Mouse (Mus musculus) liver, embryonic 12.5 days (tissue): ENCODE measurements around the gene Bst2. TPM values are rescaled to one million over a fixed set of nuclear protein-coding genes. Genes with fewer than 3 reads are reported as not detected.

ENCODE experiments used
- ATAC-seq: fragments of 200-750 bp; cut with Nextera tagmentation; 2 replicates; pipeline ENCODE4 v1.8.0; 2017; ENCODE audit warnings: moderate number of reproducible peaks, mild to moderate bottlenecking, moderate library complexity
- H3K27ac ChIP-seq: fragments of 300-500 bp; sonication (generic); 2 replicates; pipeline ENCODE4 v1.5.1; 2016; ENCODE audit warnings: mild to moderate bottlenecking
- H3K27me3 ChIP-seq: fragments of 300-500 bp; sonication (generic); replicated peaks from 2 replicates; pipeline ENCODE4 v1.6.1; 2016; ENCODE audit warnings: mild to moderate bottlenecking, moderate library complexity
- H3K36me3 ChIP-seq: fragments of 300-500 bp; sonication (generic); 2 replicates; pipeline ENCODE4 v1.6.1; 2016; ENCODE audit warnings: mild to moderate bottlenecking, moderate library complexity
- H3K4me1 ChIP-seq: fragments of 300-500 bp; sonication (generic); 2 replicates; pipeline ENCODE4 v1.6.1; 2016
- H3K4me2 ChIP-seq: fragments of 300-500 bp; sonication (generic); 2 replicates; pipeline ENCODE4 v1.6.1; 2016; ENCODE audit warnings: mild to moderate bottlenecking, moderate library complexity
- H3K4me3 ChIP-seq: fragments of 300-500 bp; sonication (generic); 2 replicates; pipeline ENCODE4 v1.5.1; 2016; ENCODE audit warnings: mild to moderate bottlenecking, moderate library complexity
- H3K9ac ChIP-seq: fragments of 300-500 bp; sonication (generic); 2 replicates; pipeline ENCODE4 v1.6.1; 2016; ENCODE audit warnings: mild to moderate bottlenecking, moderate library complexity
- H3K9me3 ChIP-seq: fragments of 300-500 bp; sonication (generic); replicated peaks from 2 replicates; pipeline ENCODE4 v1.6.1; 2016; ENCODE audit warnings: mild to moderate bottlenecking, moderate library complexity
- WGBS: fragments of 180-500 bp; shearing (Covaris S2); methylation state at CpG from one replicate; pipeline ENCODE4 v1.1.7; 2016; ENCODE audit not compliant: insufficient replicate concordance; 5-methylcytosine and 5-hydroxymethylcytosine counted together
- polyA plus RNA-seq: library from polyadenylated mRNA; unstranded; fragments of >200 nt; fragmentation: Nextera tagmentation; extraction: Ambion mirVana; gene quantifications from 2 replicates; pipeline ENCODE4 v1.2.1, GENCODE M21; 2016

Gene Bst2
- polyA plus RNA-seq, 1 experiment from 2014 or later, result 29.4 TPM

DNA sequence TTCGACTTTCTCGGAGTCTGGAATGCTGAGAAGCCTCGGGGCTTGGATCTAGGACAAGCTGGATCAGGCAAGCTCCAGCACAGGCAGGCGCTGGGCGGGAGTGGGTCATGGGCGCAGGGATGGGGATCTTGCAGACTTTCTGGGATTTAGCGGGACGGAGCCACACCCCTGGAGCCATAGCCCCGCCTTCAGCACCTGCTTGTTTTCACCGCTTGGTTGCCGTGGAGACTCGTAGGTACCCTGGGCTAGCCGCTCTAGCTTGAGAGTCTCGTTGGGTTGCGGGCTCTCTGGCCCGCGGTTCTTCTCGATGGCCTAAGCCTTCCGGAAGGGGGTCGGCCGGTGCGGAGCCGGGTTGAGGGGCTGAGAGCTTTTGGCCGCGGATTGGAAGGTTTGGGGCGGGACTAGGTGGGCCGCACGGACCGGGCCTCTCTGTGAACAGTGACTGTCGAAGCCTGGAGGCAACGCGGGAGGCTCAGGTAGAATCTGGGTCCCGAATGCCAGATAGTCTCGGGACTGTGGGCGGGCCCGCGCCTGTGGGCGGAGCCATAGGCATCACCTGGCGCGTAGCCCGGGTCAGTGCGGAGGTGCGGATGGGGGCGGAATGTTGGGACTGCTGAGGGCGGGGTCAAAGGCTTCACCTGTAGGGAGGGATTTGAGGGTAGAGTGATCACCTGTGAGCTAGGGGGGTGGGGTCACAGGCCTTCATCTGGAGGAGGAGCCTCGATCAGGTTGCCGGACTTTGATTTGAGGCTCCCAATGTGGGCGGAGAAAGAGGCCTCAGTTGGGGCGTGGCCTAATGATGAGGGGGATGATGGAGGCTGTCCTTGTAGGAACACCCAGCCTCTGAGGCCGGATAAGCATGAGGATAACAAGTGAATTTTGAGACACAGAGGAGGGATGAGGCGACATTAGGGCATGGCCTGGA is 32.4 kb upstream of the Bst2 start:
- Histone ChIP-seq H3K36me3 (no peaks in the 10 kb centered on the region), H3K27ac (no peak overlapping the region), H3K9ac (no peak overlapping the region), H3K4me2 (peak overlapping the region; percentile 80), H3K9me3 (0 out of 2 replicates have a peak, but pooled peaks cover under 1% of the 10 kb centered on the region), H3K4me1 (peaks cover 21% of the 10 kb centered on the region), H3K4me3 (peak overlapping the region; percentile 55), H3K27me3 (peaks cover 64% of the 10 kb centered on the region)
- 3% methylated on average over 51 of the region's 51 CpGs for WGBS
- peak; percentile 66 for ATAC-seq

DNA sequence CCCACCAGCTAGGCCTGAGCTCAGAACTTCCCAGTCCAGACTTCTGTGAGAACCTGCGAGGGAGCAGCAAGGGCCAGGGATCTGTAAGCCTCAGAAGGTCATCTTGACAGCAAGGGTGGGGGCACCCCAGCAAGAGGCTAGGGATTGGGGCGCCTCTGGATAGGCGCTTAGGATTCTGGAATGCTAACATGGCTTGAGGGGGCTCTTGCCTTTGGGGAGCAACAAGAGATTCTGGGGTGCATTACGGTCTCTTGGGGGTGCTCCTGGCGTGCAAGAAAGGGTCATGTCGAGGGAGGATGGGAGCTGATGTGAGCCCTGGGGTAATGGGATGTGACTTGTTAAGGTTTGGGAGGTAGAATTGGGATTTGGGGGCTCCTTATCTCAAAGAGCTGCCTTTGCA is 31.7 kb upstream of the Bst2 start:
- Histone ChIP-seq H3K27me3 (peaks cover 67% of the 10 kb centered on the region), H3K9ac (no peak overlapping the region), H3K4me2 (peak overlapping the region; percentile 80), H3K4me1 (peaks cover 21% of the 10 kb centered on the region), H3K27ac (no peak overlapping the region), H3K36me3 (no peaks in the 10 kb centered on the region), H3K4me3 (peak overlapping the region; percentile 55; the same call in 1 of the 2 replicates), H3K9me3 (peaks cover 7% of the 10 kb centered on the region)
- ATAC-seq, result no peak; the same call in 1 of the 2 replicates
- whole genome bisulfite sequencing, result 45% methylated on average over 6 of the region's 6 CpGs

DNA sequence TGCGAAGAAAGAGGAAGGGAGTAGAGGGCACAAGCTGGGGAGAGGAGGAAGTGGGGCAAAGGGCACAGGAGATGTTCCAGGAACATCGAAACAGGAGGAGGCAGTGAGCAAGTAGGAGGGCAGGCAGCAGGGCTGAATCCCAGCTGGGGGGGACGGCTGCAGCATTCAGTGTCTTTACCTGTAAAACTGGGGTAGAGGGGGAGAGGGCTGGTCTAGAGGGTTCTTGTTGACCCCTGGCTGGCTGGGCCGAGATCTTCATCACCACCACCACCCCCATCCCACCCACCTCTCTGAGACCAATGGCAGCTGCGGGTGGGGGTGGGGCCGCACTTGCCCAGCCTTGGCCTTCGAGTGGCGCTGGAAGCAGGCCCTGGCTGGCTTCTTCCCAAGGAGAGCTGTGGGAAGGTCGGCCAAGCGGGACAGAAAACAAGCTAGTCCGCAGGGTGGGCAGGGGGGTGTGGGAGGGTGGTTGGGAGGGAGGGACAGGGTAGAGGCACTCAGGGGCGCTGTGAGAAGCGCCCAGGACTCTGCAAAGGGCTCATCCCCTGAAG is 31.2 kb upstream of the Bst2 start, which contains the start of gene Slc27a1:
Slc27a1 (plus strand) TSS at position 496 of the 551 bp plus-strand sequence.
- Histone ChIP-seq H3K9ac (no peak within 1 kb of the TSS), H3K27me3 (peaks cover 71% of the 10 kb centered on the region), H3K4me2 (peak within 1 kb of the TSS; percentile 80), H3K4me1 (peaks cover 21% of the 10 kb centered on the region), H3K36me3 (no peaks in the 10 kb centered on the region), H3K9me3 (peaks cover 8% of the 10 kb centered on the region), H3K27ac (no peak within 1 kb of the TSS), H3K4me3 (peak within 1 kb of the TSS; percentile 55)
- ATAC-seq, result no peak
- 22% methylated on average over 13 of the region's 13 CpGs for WGBS

DNA sequence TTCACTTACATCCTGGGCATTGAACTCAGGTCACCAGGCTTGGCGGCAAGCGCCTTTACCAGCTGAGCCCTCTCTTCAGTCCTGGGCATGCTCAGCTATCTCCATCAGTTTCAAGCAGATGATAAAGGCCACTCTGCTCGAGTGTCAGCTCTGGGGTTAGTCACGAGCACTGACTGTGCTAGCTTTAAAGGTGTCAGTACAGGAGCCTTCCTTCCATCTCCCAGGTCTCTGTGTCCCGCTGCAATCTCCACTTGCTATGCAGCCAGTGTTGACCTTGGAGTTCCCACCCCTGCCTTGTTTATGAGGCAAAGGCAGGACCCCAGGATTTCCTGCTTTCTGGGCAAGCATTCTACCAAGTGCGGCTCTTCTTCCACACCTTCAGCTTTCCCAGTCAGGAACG is 30.3 kb upstream of the Bst2 start:
- Histone ChIP-seq H3K36me3 (no peaks in the 10 kb centered on the region), H3K27me3 (peaks cover 79% of the 10 kb centered on the region), H3K4me2 (no peak overlapping the region), H3K9me3 (peaks cover 8% of the 10 kb centered on the region), H3K9ac (no peak overlapping the region), H3K4me3 (no peak overlapping the region), H3K4me1 (peaks cover 27% of the 10 kb centered on the region), H3K27ac (no peak overlapping the region)
- WGBS, result 59% methylated on average over 7 of the region's 7 CpGs
- no peak for ATAC-seq

DNA sequence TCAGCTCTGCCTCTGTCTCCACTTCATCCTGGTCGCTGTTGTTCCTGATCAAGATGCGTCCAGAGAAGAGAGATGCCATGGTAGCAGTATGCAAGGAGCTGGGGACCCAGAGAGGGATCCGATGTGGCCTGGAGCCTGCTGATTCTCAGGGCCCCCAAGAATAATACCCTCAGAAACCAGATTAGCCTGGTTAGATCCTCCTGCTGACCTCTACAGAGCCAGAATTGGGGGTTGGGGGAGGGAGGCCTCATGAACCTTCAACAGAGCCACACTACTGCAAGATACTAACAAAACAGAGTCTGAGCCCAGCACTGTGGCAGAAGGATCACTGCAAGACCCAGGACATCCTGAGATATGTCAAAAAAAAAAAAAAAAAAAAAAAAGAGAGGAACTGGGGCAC is 29.2 kb upstream of the Bst2 start, which contains the start of gene Nxnl1:
Nxnl1 (minus strand) TSS at position 101 of the 400 bp plus-strand sequence.
- no peak within 1 kb of the TSS for H3K4me2 ChIP-seq
- no peak for ATAC-seq
- peaks cover 8% of the 10 kb centered on the region for H3K9me3 ChIP-seq
- H3K4me1 ChIP-seq, result peaks cover 36% of the 10 kb centered on the region
- peaks cover 84% of the 10 kb centered on the region for H3K27me3 ChIP-seq
- no peak within 1 kb of the TSS for H3K9ac ChIP-seq
- no peak within 1 kb of the TSS for H3K27ac ChIP-seq
- H3K4me3 ChIP-seq, result no peak within 1 kb of the TSS
- H3K36me3 ChIP-seq, result no peaks in the 10 kb centered on the region
- WGBS, result 66% methylated on average over 3 of the region's 3 CpGs

DNA sequence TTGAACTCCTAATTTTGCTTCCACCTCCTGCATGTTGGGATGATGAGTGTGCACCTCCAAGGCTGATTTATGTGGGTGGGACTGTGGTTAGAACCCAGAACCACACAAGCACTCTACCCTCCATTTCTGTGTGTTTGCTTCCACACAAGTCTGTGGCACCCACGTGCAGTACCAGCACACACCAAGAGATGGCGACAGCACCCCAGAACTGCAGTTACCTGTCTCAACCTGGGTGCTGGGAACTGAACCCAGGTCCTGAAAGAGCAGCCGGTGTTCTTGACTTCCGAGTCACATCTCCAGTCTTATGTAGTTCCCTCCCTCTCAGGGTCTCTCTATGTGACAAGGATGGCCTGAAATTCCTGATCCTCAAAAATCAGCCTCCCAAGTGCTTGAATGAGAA is 26.7 kb upstream of the Bst2 start:
- H3K4me3 ChIP-seq, result no peak overlapping the region
- peaks cover 40% of the 10 kb centered on the region for H3K4me1 ChIP-seq
- H3K4me2 ChIP-seq, result no peak overlapping the region
- no peak overlapping the region for H3K9ac ChIP-seq
- no peak for ATAC-seq
- H3K9me3 ChIP-seq, result peaks cover 8% of the 10 kb centered on the region
- H3K27ac ChIP-seq, result no peak overlapping the region
- peaks cover 70% of the 10 kb centered on the region for H3K27me3 ChIP-seq
- H3K36me3 ChIP-seq, result no peaks in the 10 kb centered on the region
- 70% methylated on average over 4 of the region's 4 CpGs for WGBS

DNA sequence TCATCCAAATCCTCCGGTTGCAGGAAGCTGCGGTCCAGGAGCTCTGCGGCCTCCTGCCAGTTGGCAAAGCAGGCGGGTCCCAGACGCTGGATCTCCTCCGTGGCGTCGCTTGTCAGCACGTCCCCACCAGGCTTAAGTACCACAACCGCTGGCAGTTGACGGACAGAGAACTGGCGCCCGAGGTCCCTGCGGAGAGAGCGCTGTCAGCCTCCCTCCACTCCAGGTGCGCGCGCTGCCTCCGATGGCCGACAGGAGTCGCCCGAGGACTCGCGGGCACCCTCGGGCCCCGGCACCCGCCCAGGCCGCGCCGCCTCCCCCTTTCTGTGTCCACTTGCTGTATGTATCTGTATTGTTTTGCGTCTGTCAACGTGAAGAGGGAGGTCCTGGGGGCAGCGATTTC is 25.5 kb upstream of the Bst2 start:
- ATAC-seq, result no peak
- peak overlapping the region; percentile 31 for H3K4me3 ChIP-seq
- H3K9me3 ChIP-seq, result peaks cover 8% of the 10 kb centered on the region
- H3K27me3 ChIP-seq, result peaks cover 70% of the 10 kb centered on the region
- H3K4me1 ChIP-seq, result peaks cover 53% of the 10 kb centered on the region
- H3K36me3 ChIP-seq, result no peaks in the 10 kb centered on the region
- H3K27ac ChIP-seq, result no peak overlapping the region
- 2% methylated on average over 33 of the region's 33 CpGs for WGBS
- peak overlapping the region; percentile 62 for H3K4me2 ChIP-seq
- peak overlapping the region; percentile 12; the same call in 1 of the 2 replicates for H3K9ac ChIP-seq

DNA sequence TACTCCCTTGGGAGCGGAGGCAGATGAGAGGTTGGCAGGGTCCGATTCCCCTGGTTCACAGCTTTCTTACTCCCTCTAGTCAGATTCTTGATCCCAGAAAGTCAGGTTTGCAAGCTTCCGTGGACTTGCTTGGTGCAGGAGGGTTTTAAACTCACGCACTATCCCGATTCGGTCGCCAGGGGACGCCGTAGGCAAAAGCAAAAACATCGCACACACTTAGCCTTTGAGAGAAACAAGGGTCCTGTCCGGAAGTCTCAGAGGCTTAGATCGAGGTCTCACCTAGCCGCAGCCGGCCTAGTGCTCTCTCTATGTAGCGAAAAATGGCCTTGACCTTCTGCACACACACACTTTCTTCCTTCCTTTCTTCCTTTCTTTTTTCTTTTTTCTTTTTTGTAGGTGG is 24.1 kb upstream of the Bst2 start:
- no peak overlapping the region for H3K9ac ChIP-seq
- H3K9me3 ChIP-seq, result peaks cover 8% of the 10 kb centered on the region
- H3K27ac ChIP-seq, result no peak overlapping the region
- H3K36me3 ChIP-seq, result no peaks in the 10 kb centered on the region
- peak overlapping the region; percentile 27; the same call in 1 of the 2 replicates for H3K4me2 ChIP-seq
- no peak for ATAC-seq
- H3K27me3 ChIP-seq, result peaks cover 73% of the 10 kb centered on the region
- 4% methylated on average over 15 of the region's 15 CpGs for WGBS
- H3K4me1 ChIP-seq, result peaks cover 55% of the 10 kb centered on the region
- H3K4me3 ChIP-seq, result no peak overlapping the region

DNA sequence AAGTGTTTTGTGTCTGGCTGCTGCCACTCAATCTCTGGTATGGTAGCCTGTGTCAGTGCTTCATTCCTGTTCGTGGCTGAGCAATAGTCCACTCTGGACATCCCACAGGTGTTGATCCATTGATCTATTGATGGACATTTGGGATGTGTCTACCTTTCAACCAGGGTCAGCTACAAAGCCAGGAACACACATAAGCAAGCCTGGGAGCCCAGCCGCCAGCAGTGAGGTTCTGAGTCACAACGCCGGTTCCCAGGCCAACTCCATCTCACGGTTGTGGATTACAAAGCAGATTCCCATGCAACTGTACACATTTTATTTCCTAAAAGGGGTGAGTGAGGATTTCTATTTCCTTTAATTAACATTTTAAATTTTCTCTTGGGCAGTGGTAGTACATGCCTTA is 23.5 kb upstream of the Bst2 start:
- peak overlapping the region; percentile 83 for H3K27ac ChIP-seq
- H3K27me3 ChIP-seq, result peaks cover 72% of the 10 kb centered on the region
- H3K4me2 ChIP-seq, result peak overlapping the region; percentile 93
- no peak overlapping the region for H3K9ac ChIP-seq
- WGBS, result 87% methylated on average over 5 of the region's 5 CpGs
- ATAC-seq, result no peak
- H3K36me3 ChIP-seq, result no peaks in the 10 kb centered on the region
- H3K4me1 ChIP-seq, result peaks cover 55% of the 10 kb centered on the region
- no peak overlapping the region for H3K4me3 ChIP-seq
- H3K9me3 ChIP-seq, result peaks cover 8% of the 10 kb centered on the region

DNA sequence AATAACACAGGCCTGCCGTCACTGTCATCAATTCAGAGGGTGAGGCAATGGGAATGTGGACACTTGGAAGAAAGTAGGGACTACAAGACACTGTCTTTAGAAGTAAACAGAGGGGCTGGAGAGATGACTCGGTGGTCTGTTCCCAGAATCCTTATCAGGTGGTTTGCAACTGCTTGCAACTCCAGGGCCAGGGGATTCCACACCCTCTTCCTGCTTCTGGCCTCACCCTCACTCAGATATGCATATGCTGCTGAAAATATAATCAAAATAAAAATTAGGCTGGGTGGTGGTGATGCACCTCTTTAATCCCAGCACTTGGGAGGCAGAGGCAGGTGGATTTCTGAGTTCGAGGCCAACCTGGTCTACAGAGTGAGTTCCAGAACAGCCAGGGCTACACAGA is 22.8 kb upstream of the Bst2 start:
- H3K4me1 ChIP-seq, result peaks cover 61% of the 10 kb centered on the region

DNA sequence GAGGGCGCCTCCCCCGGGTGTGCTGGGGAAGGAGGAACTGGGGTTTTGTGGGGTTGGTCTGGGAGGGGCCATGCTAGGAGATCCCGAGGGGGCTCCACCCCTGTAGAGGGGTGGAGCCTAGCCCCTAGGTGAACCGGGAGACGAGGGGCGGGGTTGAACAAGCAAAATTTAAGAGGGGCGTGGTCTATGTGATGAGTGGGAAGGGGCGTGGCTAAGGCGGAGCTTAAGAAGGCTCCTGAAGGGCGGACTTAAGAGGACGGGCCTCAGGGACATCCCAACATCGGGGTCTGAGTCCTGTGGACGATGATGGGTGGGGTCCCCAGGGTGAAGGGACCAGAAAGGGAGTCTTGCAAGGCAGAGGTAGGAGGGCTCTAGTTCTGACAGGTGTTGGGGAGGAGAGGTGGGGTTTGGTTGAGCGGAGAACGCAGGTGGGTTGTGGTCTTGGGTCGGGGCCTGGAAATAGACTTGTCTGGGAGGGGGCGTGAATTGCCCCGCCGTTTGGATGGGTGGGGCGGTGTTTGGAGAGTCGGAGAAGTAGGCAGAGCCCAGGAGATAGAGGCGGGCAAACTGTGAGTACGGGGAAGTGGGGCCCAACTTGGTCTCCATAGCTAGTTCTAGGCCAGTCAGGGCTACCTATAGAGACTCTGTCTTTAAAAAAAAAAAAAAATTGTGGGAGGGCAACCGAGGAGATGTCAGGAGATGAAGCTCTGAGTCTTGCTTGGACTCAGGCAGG is 21.9 kb upstream of the Bst2 start:
- H3K4me2 ChIP-seq, result peak overlapping the region; percentile 93
- H3K36me3 ChIP-seq, result no peaks in the 10 kb centered on the region
- H3K4me1 ChIP-seq, result peaks cover 70% of the 10 kb centered on the region
- peak; percentile 79 for ATAC-seq
- H3K27ac ChIP-seq, result peak overlapping the region; percentile 83
- 2% methylated on average over 24 of the region's 24 CpGs for WGBS
- peaks cover 3% of the 10 kb centered on the region for H3K9me3 ChIP-seq
- H3K4me3 ChIP-seq, result peak overlapping the region; percentile 63
- peaks cover 71% of the 10 kb centered on the region for H3K27me3 ChIP-seq
- H3K9ac ChIP-seq, result peak overlapping the region; percentile 68

More for the DNA sequence above, 22.8 kb upstream of the Bst2 start:
- peak; percentile 61 for ATAC-seq
- peaks cover 72% of the 10 kb centered on the region for H3K27me3 ChIP-seq
- WGBS, result 33% methylated on average over 3 of the region's 3 CpGs
- peak overlapping the region; percentile 64; the same call in 1 of the 2 replicates for H3K9ac ChIP-seq
- no peaks in the 10 kb centered on the region for H3K36me3 ChIP-seq
- H3K4me3 ChIP-seq, result peak overlapping the region; percentile 63; the same call in 1 of the 2 replicates
- peak overlapping the region; percentile 93 for H3K4me2 ChIP-seq
- H3K27ac ChIP-seq, result peak overlapping the region; percentile 83
- peaks cover 8% of the 10 kb centered on the region for H3K9me3 ChIP-seq
